Mouse (Mus musculus): ENCODE measurements around the gene Crybb1. TPM values are rescaled to one million over a fixed set of nuclear protein-coding genes. Genes with fewer than 3 reads are reported as not detected.

The Crybb1 gene
- polyA plus RNA-seq, 1 experiment from 2014 or later = 0.30 TPM

- H3K36me3 ChIP-seq = no peaks in the 10 kb centered on the region
- no peaks in the 10 kb centered on the region for H3K27me3 ChIP-seq
- peak overlapping the region; percentile 94 for H3K4me2 ChIP-seq
- no peak for ATAC-seq (ENCODE audit: low read depth)
- peak overlapping the region; percentile 47 for H3K9ac ChIP-seq
- no peak for DNase-seq
- 29% methylated on average over 7 of the region's 7 CpGs for WGBS (ENCODE audit: insufficient replicate concordance)
- no peak overlapping the region for H3K4me3 ChIP-seq (replicated peaks)
- H3K9me3 ChIP-seq (replicated peaks) = no peaks in the 10 kb centered on the region
- H3K27ac ChIP-seq = peak overlapping the region; percentile 78
- peaks cover 95% of the 10 kb centered on the region for H3K4me1 ChIP-seq (replicated peaks)
These were observed 24.5 kb downstream of the Crybb1 start for GRCm38 (mm10) chr5:112280151-112280550.

GRCm38 (mm10) chr5:112280863-112281660, 25.4 kb downstream of the Crybb1 start:
- Histone ChIP-seq H3K27ac (peak overlapping the region; percentile 78), H3K9ac (0 out of 2 replicates have a peak overlapping the region, but pooled peaks have one; percentile 47), H3K4me3 (replicated peaks) (no peak overlapping the region), H3K36me3 (peaks cover 4% of the 10 kb centered on the region; the same call in 1 of the 2 replicates), H3K27me3 (no peaks in the 10 kb centered on the region), H3K9me3 (replicated peaks) (no peaks in the 10 kb centered on the region), H3K4me1 (replicated peaks) (peaks cover 95% of the 10 kb centered on the region), H3K4me2 (0 out of 2 replicates have a peak overlapping the region, but pooled peaks have one; percentile 17)
- no peak for DNase-seq
- no peak for ATAC-seq (ENCODE audit: low read depth)
- 59% methylated on average over 15 of the region's 15 CpGs for WGBS (ENCODE audit: insufficient replicate concordance)

- DNase-seq = no peak
- no peaks in the 10 kb centered on the region for H3K27me3 ChIP-seq
- H3K9me3 ChIP-seq (replicated peaks) = no peaks in the 10 kb centered on the region
- H3K9ac ChIP-seq = 0 out of 2 replicates have a peak overlapping the region, but pooled peaks have one; percentile 33
- WGBS (ENCODE audit: insufficient replicate concordance) = 55% methylated on average over 4 of the region's 4 CpGs
- no peak overlapping the region for H3K4me2 ChIP-seq
- no peak for ATAC-seq (ENCODE audit: low read depth)
- peak overlapping the region; percentile 45 for H3K27ac ChIP-seq
- H3K36me3 ChIP-seq = peaks cover 4% of the 10 kb centered on the region; the same call in 1 of the 2 replicates
- peaks cover 99% of the 10 kb centered on the region for H3K4me1 ChIP-seq (replicated peaks)
- H3K4me3 ChIP-seq (replicated peaks) = no peak overlapping the region
These were observed 26.1 kb downstream of the Crybb1 start for GRCm38 (mm10) chr5:112281676-112282075.

GRCm38 (mm10) chr5:112282123-112282779, 26.6 kb downstream of the Crybb1 start:
- Histone ChIP-seq H3K27ac (peak overlapping the region; percentile 72), H3K9ac (peak overlapping the region; percentile 33; the same call in 1 of the 2 replicates), H3K27me3 (no peaks in the 10 kb centered on the region), H3K4me3 (replicated peaks) (no peak overlapping the region), H3K9me3 (replicated peaks) (no peaks in the 10 kb centered on the region), H3K36me3 (peaks cover 4% of the 10 kb centered on the region; the same call in 1 of the 2 replicates), H3K4me1 (replicated peaks) (peaks cover 100% of the 10 kb centered on the region), H3K4me2 (peak overlapping the region; percentile 3; the same call in 1 of the 2 replicates)
- ATAC-seq (ENCODE audit: low read depth) (no peak), DNase-seq (no peak)
- WGBS (ENCODE audit: insufficient replicate concordance) = 49% methylated on average over 6 of the region's 6 CpGs

- 28% methylated on average over 9 of the region's 9 CpGs for WGBS (ENCODE audit: insufficient replicate concordance)
- no peaks in the 10 kb centered on the region for H3K9me3 ChIP-seq (replicated peaks)
- DNase-seq = no peak
- H3K9ac ChIP-seq = peak overlapping the region; percentile 33
- ATAC-seq (ENCODE audit: low read depth) = no peak
- H3K36me3 ChIP-seq = peaks cover 4% of the 10 kb centered on the region; the same call in 1 of the 2 replicates
- no peaks in the 10 kb centered on the region for H3K27me3 ChIP-seq
- H3K4me1 ChIP-seq (replicated peaks) = peaks cover 100% of the 10 kb centered on the region
- H3K4me3 ChIP-seq (replicated peaks) = no peak overlapping the region; the same call in 1 of the 2 replicates
- peak overlapping the region; percentile 34; the same call in 1 of the 2 replicates for H3K4me2 ChIP-seq
- H3K27ac ChIP-seq = peak overlapping the region; percentile 72
These were observed 27.3 kb downstream of the Crybb1 start for GRCm38 (mm10) chr5:112282780-112283482.

- Histone ChIP-seq H3K9me3 (replicated peaks) (no peaks in the 10 kb centered on the region), H3K4me3 (replicated peaks) (no peak overlapping the region), H3K36me3 (peaks cover 4% of the 10 kb centered on the region; the same call in 1 of the 2 replicates), H3K4me1 (replicated peaks) (peaks cover 100% of the 10 kb centered on the region), H3K27me3 (no peaks in the 10 kb centered on the region), H3K4me2 (peak overlapping the region; percentile 34; the same call in 1 of the 2 replicates), H3K9ac (peak overlapping the region; percentile 33; the same call in 1 of the 2 replicates), H3K27ac (peak overlapping the region; percentile 72)
- 14% methylated on average over 10 of the region's 10 CpGs for WGBS (ENCODE audit: insufficient replicate concordance)
- DNase-seq = no peak
- ATAC-seq (ENCODE audit: low read depth) = peak; percentile 37; the same call in 1 of the 2 replicates
These were observed 28.1 kb downstream of the Crybb1 start for GRCm38 (mm10) chr5:112283543-112284202.

GRCm38 (mm10) chr5:112284203-112284582, 28.6 kb downstream of the Crybb1 start:
- no peak overlapping the region for H3K4me3 ChIP-seq (replicated peaks)
- ATAC-seq (ENCODE audit: low read depth) (no peak), DNase-seq (no peak)
- 21% methylated on average over 7 of the region's 7 CpGs for WGBS (ENCODE audit: insufficient replicate concordance)
- no peaks in the 10 kb centered on the region for H3K27me3 ChIP-seq
- peaks cover 4% of the 10 kb centered on the region; the same call in 1 of the 2 replicates for H3K36me3 ChIP-seq
- H3K4me1 ChIP-seq (replicated peaks) = peaks cover 100% of the 10 kb centered on the region
- peak overlapping the region; percentile 28; the same call in 1 of the 2 replicates for H3K4me2 ChIP-seq
- peak overlapping the region; percentile 72 for H3K27ac ChIP-seq
- no peaks in the 10 kb centered on the region for H3K9me3 ChIP-seq (replicated peaks)
- peak overlapping the region; percentile 33; the same call in 1 of the 2 replicates for H3K9ac ChIP-seq

- ATAC-seq (ENCODE audit: low read depth) (no peak), DNase-seq (no peak)
- Histone ChIP-seq H3K9ac (no peak overlapping the region), H3K4me3 (replicated peaks) (no peak overlapping the region), H3K4me2 (no peak overlapping the region), H3K9me3 (replicated peaks) (no peaks in the 10 kb centered on the region), H3K27me3 (no peaks in the 10 kb centered on the region), H3K27ac (0 out of 2 replicates have a peak overlapping the region, but pooled peaks have one; percentile 72), H3K4me1 (replicated peaks) (peaks cover 98% of the 10 kb centered on the region), H3K36me3 (peaks cover 4% of the 10 kb centered on the region; the same call in 1 of the 2 replicates)
- 76% methylated on average over 7 of the region's 7 CpGs for WGBS (ENCODE audit: insufficient replicate concordance)
These were observed 30.0 kb downstream of the Crybb1 start for GRCm38 (mm10) chr5:112285548-112286085.

- ATAC-seq (ENCODE audit: low read depth) = no peak
- 22% methylated on average over 2 of the region's 2 CpGs for WGBS (ENCODE audit: insufficient replicate concordance)
- H3K4me3 ChIP-seq (replicated peaks) = no peak overlapping the region
- no peaks in the 10 kb centered on the region for H3K9me3 ChIP-seq (replicated peaks)
- H3K27ac ChIP-seq = peak overlapping the region; percentile 67
- peaks cover 95% of the 10 kb centered on the region for H3K4me1 ChIP-seq (replicated peaks)
- H3K27me3 ChIP-seq = no peaks in the 10 kb centered on the region
- no peak for DNase-seq
- peaks cover 4% of the 10 kb centered on the region; the same call in 1 of the 2 replicates for H3K36me3 ChIP-seq
- H3K4me2 ChIP-seq = 0 out of 2 replicates have a peak overlapping the region, but pooled peaks have one; percentile 19
- no peak overlapping the region; the same call in 1 of the 2 replicates for H3K9ac ChIP-seq
These were observed 31.0 kb downstream of the Crybb1 start for GRCm38 (mm10) chr5:112286608-112286983.
